Mouse (Mus musculus) erythroblast, embryonic 14.5 days (primary cell): ENCODE measurements around the gene Olfr523. TPM values are rescaled to one million over a fixed set of nuclear protein-coding genes. Genes with fewer than 3 reads are reported as not detected.

Experiments used
- H3K27me3 ChIP-seq: 2 replicates; pipeline ENCODE4 v1.6.1; 2012; ENCODE audit warnings: inconsistent platforms; ENCODE audit not compliant: control insufficient read depth
- H3K36me3 ChIP-seq: 2 replicates; pipeline ENCODE4 v1.6.1; 2012; ENCODE audit warnings: mild to moderate bottlenecking, inconsistent platforms; ENCODE audit not compliant: control insufficient read depth
- H3K4me1 ChIP-seq: 2 replicates; pipeline ENCODE4 v1.6.1; 2012; ENCODE audit warnings: inconsistent platforms; ENCODE audit not compliant: control insufficient read depth
- H3K4me3 ChIP-seq: replicated peaks from 2 replicates; pipeline ENCODE3; 2012; ENCODE audit warnings: moderate library complexity, mild to moderate bottlenecking, inconsistent platforms
- H3K9me3 ChIP-seq: 2 replicates; pipeline ENCODE4 v1.6.1; 2012; ENCODE audit warnings: low read length, inconsistent platforms, mixed read lengths; ENCODE audit not compliant: control insufficient read depth
- GATA1 ChIP-seq: IDR thresholded peaks from 2 replicates; pipeline ENCODE4 v1.6.1; 2012; ENCODE audit warnings: low read length, inconsistent platforms, mixed read lengths
- TAL1 ChIP-seq: IDR thresholded peaks from 3 replicates; pipeline ENCODE4 v1.6.1; 2012; ENCODE audit warnings: low read length, inconsistent platforms, mixed read lengths
- polyA plus RNA-seq: library from polyadenylated mRNA; stranded (reverse); fragments of >175 nt; gene quantifications from 2 replicates; pipeline ENCODE4 v1.2.3, GENCODE M21; 2012

Olfr523 gene
- polyA plus RNA-seq, 1 experiment: not detected

GRCm38 (mm10) chr7:140208677-140209076 is 35.7 kb downstream of the Olfr523 start:
- no peak for TF ChIP-seq GATA1
- TF ChIP-seq TAL1: no peak
- Histone ChIP-seq H3K4me1 (peaks cover 28% of the 10 kb centered on the region), H3K27me3 (no peaks in the 10 kb centered on the region), H3K36me3 (no peaks in the 10 kb centered on the region), H3K4me3 (no peak overlapping the region), H3K9me3 (no peaks in the 10 kb centered on the region)

- Histone ChIP-seq H3K4me3 (no peak overlapping the region), H3K9me3 (no peaks in the 10 kb centered on the region), H3K27me3 (no peaks in the 10 kb centered on the region), H3K4me1 (no peaks in the 10 kb centered on the region), H3K36me3 (no peaks in the 10 kb centered on the region)
- TF ChIP-seq GATA1 (no peak), TAL1 (no peak)
Observed at GRCm38 (mm10) chr7:140213841-140214240, 40.8 kb downstream of the Olfr523 start.

DNA sequence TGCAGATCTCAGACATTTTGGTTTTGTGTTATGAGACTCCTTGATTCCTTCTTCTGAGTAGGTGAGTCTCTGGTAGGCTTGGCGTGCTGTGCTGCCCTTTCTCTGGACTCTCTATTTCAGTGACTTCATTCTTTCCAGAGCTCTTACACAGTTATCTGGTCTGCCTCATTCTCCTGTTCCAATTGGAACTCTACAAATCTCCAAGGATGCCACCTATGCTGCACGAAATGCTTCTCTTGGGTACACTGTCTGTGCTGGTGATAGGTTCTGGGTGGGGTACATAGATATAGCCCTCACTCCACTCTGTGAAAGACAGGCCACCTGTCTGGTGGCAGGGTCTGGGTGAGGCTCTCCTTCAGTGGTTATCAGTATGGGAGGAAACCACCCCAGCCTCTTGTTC is 45.0 kb downstream of the Olfr523 start, which contains the start of gene Cd163l1:
Cd163l1 (plus strand) TSS at position 301 of the 400 bp plus-strand sequence.
- Histone ChIP-seq H3K4me1 (no peaks in the 10 kb centered on the region), H3K36me3 (no peaks in the 10 kb centered on the region), H3K4me3 (no peak within 1 kb of the TSS), H3K27me3 (no peaks in the 10 kb centered on the region), H3K9me3 (no peaks in the 10 kb centered on the region)
- TF ChIP-seq TAL1 (no peak), GATA1 (no peak)

- H3K9me3 ChIP-seq: no peaks in the 10 kb centered on the region
- TF ChIP-seq TAL1 (no peak), GATA1 (no peak)
- H3K36me3 ChIP-seq: no peaks in the 10 kb centered on the region
- H3K4me3 ChIP-seq: no peak overlapping the region
- no peaks in the 10 kb centered on the region for H3K4me1 ChIP-seq
- no peaks in the 10 kb centered on the region for H3K27me3 ChIP-seq
Observed at GRCm38 (mm10) chr7:140219268-140219667, 46.3 kb downstream of the Olfr523 start.

GRCm38 (mm10) chr7:140220375-140220774 is 47.4 kb downstream of the Olfr523 start:
- TF ChIP-seq TAL1: no peak
- TF ChIP-seq GATA1: no peak
- Histone ChIP-seq H3K36me3 (no peaks in the 10 kb centered on the region), H3K4me3 (no peak overlapping the region), H3K27me3 (no peaks in the 10 kb centered on the region), H3K9me3 (no peaks in the 10 kb centered on the region), H3K4me1 (no peaks in the 10 kb centered on the region)

DNA sequence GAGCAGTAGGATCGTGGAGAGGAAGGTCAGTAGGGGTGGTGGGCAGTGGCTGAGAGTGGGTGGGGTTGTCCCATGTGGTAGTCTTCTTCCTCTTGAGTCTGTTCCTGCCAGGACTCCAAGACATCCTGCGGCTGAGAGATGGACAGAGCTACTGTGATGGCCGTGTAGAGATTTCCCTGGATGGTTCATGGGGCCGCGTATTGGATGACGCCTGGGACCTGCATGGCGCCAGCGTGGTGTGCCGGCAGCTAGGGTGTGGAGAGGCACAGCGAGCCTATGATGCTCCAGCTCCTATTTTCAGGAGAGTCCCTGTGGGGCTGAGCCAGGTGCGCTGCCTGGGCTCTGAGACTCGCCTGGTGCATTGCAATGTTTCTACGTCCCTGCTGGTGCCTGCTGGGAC is 51.2 kb downstream of the Olfr523 start:
- Histone ChIP-seq H3K36me3 (no peaks in the 10 kb centered on the region), H3K4me1 (no peaks in the 10 kb centered on the region), H3K9me3 (peaks cover 2% of the 10 kb centered on the region; the same call in 1 of the 2 replicates), H3K27me3 (no peaks in the 10 kb centered on the region), H3K4me3 (no peak overlapping the region)
- TF ChIP-seq GATA1: no peak
- no peak for TF ChIP-seq TAL1

Other genes with a start within 250 kb of the Olfr523 start
- gene Utf1, start 229.4 kb upstream of the Olfr523 start, polyA plus RNA-seq: not detected in 2 replicates
- not detected in 2 replicates for gene 6430531B16Rik, start 194.5 kb upstream of the Olfr523 start, polyA plus RNA-seq
- 0.05 and 0.21 TPM in 2 replicates for gene Adam8, start 180.7 kb upstream of the Olfr523 start, polyA plus RNA-seq
- gene Zfp511, start 136.8 kb upstream of the Olfr523 start, polyA plus RNA-seq: 4.2 and 4.6 TPM in 2 replicates
- 1.0 and 1.5 TPM in 2 replicates for gene Tubgcp2, start 136.5 kb upstream of the Olfr523 start, polyA plus RNA-seq
- gene Msx3, start 124.1 kb upstream of the Olfr523 start, polyA plus RNA-seq: not detected in 2 replicates
- gene Caly, start 90.7 kb upstream of the Olfr523 start, polyA plus RNA-seq: 0.04 TPM in 1 of 2 replicates, not detected in the other
- not detected in 2 replicates for gene Prap1, start 79.8 kb upstream of the Olfr523 start, polyA plus RNA-seq
- gene Fuom, start 70.8 kb upstream of the Olfr523 start, polyA plus RNA-seq: 1.0 and 2.8 TPM in 2 replicates
- gene Paox, start 57.4 kb upstream of the Olfr523 start, polyA plus RNA-seq: 0.14 TPM in 1 of 2 replicates, not detected in the other
- 0.14 and 0.39 TPM in 2 replicates for gene Echs1, start 56.7 kb upstream of the Olfr523 start, polyA plus RNA-seq
- 0.30 and 0.58 TPM in 2 replicates for gene Mtg1, start 35.7 kb upstream of the Olfr523 start, polyA plus RNA-seq
- gene Sprn, start 18.3 kb upstream of the Olfr523 start, polyA plus RNA-seq: not detected in 2 replicates
- gene Olfr522, start 8.5 kb upstream of the Olfr523 start, polyA plus RNA-seq: not detected in 2 replicates
- gene Olfr524, start 32.7 kb downstream of the Olfr523 start, polyA plus RNA-seq: 0.03 TPM in 1 of 2 replicates, not detected in the other
- not detected in 2 replicates for gene Cd163l1, start 45.0 kb downstream of the Olfr523 start, polyA plus RNA-seq
- not detected in 2 replicates for gene 5830411N06Rik, start 74.1 kb downstream of the Olfr523 start, polyA plus RNA-seq
- not detected in 2 replicates for gene Olfr525, start 147.6 kb downstream of the Olfr523 start, polyA plus RNA-seq
- gene Olfr527, start 160.8 kb downstream of the Olfr523 start, polyA plus RNA-seq: not detected in 2 replicates
- gene Olfr60, start 188.5 kb downstream of the Olfr523 start, polyA plus RNA-seq: not detected in 2 replicates
- not detected in 2 replicates for gene Olfr530, start 203.1 kb downstream of the Olfr523 start, polyA plus RNA-seq
- gene Olfr531, start 229.7 kb downstream of the Olfr523 start, polyA plus RNA-seq: not detected in 2 replicates
- not detected in 2 replicates for gene Olfr532, start 248.4 kb downstream of the Olfr523 start, polyA plus RNA-seq